Mouse (Mus musculus) forebrain, embryonic 12.5 days (tissue): ENCODE data around the gene Cldn17. TPM values are rescaled to one million over a fixed set of nuclear protein-coding genes. Genes with fewer than 3 reads are reported as not detected.

ENCODE experiments used
- ATAC-seq: fragments of 200-750 bp; cut with Nextera tagmentation; 2 replicates; pipeline ENCODE4 v1.8.0; 2017; ENCODE audit warnings: moderate TSS enrichment; ENCODE audit not compliant: low FRiP score
- H3K27ac ChIP-seq: fragments of 300-500 bp; sonication (generic); 2 replicates; pipeline ENCODE4 v1.5.1; 2016; ENCODE audit warnings: mild to moderate bottlenecking
- H3K27me3 ChIP-seq: fragments of 300-500 bp; sonication (generic); 2 replicates; pipeline ENCODE4 v1.6.1; 2016; ENCODE audit warnings: mild to moderate bottlenecking
- H3K36me3 ChIP-seq: fragments of 300-500 bp; sonication (generic); replicated peaks from 2 replicates; pipeline ENCODE4 v1.6.1; 2016; ENCODE audit warnings: mild to moderate bottlenecking
- H3K4me1 ChIP-seq: fragments of 300-500 bp; sonication (generic); 2 replicates; pipeline ENCODE4 v1.6.1; 2016
- H3K4me2 ChIP-seq: fragments of 300-500 bp; sonication (generic); 2 replicates; pipeline ENCODE4 v1.6.1; 2016; ENCODE audit warnings: mild to moderate bottlenecking, moderate library complexity
- H3K4me3 ChIP-seq: fragments of 300-500 bp; sonication (generic); replicated peaks from 2 replicates; pipeline ENCODE4 v1.5.1; 2016; ENCODE audit warnings: mild to moderate bottlenecking
- H3K9ac ChIP-seq: fragments of 300-500 bp; sonication (generic); 2 replicates; pipeline ENCODE4 v1.6.1; 2016; ENCODE audit warnings: mild to moderate bottlenecking
- H3K9me3 ChIP-seq: fragments of 300-500 bp; sonication (generic); 2 replicates; pipeline ENCODE4 v1.6.1; 2016
- WGBS: fragments of 180-500 bp; shearing (Covaris S2); methylation state at CpG from one replicate; pipeline ENCODE4 v1.1.7; 2016; 5-methylcytosine and 5-hydroxymethylcytosine counted together
- polyA plus RNA-seq: library from polyadenylated mRNA; unstranded; fragments of >200 nt; fragmentation: Nextera tagmentation; extraction: Ambion mirVana; gene quantifications from 2 replicates; pipeline ENCODE4 v1.2.1, GENCODE M21; 2016

Cldn17 gene
- polyA plus RNA-seq, result not detected in 2 replicates

- no peaks in the 10 kb centered on the region for H3K9me3 ChIP-seq
- H3K9ac ChIP-seq, result no peak within 1 kb of the TSS
- no peaks in the 10 kb centered on the region for H3K36me3 ChIP-seq
- no peaks in the 10 kb centered on the region for H3K27me3 ChIP-seq
- no peak for ATAC-seq
- H3K4me2 ChIP-seq, result no peak within 1 kb of the TSS
- H3K27ac ChIP-seq, result no peak within 1 kb of the TSS
- H3K4me3 ChIP-seq, result no peak within 1 kb of the TSS
- 92% methylated on average over 6 of the region's 6 CpGs for WGBS
- no peaks in the 10 kb centered on the region for H3K4me1 ChIP-seq
These were observed at the start of gene Cldn17 for GRCm38 (mm10) chr16:88506878-88507277. Cldn17 (minus strand) TSS chr16:88506978.

GRCm38 (mm10) chr16:88542488-88542887 is 35.7 kb upstream of the Cldn17 start:
- Histone ChIP-seq H3K27me3 (no peaks in the 10 kb centered on the region), H3K9ac (no peak overlapping the region), H3K27ac (no peak overlapping the region), H3K36me3 (no peaks in the 10 kb centered on the region), H3K4me3 (no peak overlapping the region), H3K4me1 (no peaks in the 10 kb centered on the region), H3K4me2 (no peak overlapping the region), H3K9me3 (no peaks in the 10 kb centered on the region)
- WGBS, result 54% methylated on average over 6 of the region's 6 CpGs
- 0 out of 2 replicates have a peak, but pooled peaks have one; percentile 39 for ATAC-seq

- Histone ChIP-seq H3K4me2 (no peak overlapping the region), H3K4me1 (no peaks in the 10 kb centered on the region), H3K27me3 (no peaks in the 10 kb centered on the region), H3K9me3 (no peaks in the 10 kb centered on the region), H3K4me3 (no peak overlapping the region), H3K27ac (no peak overlapping the region), H3K36me3 (no peaks in the 10 kb centered on the region), H3K9ac (no peak overlapping the region)
- WGBS, result 81% methylated on average over 3 of the region's 3 CpGs
- no peak for ATAC-seq
These were observed 33.2 kb upstream of the Cldn17 start for GRCm38 (mm10) chr16:88539841-88540487.

GRCm38 (mm10) chr16:88511348-88511747 is 4.6 kb upstream of the Cldn17 start:
- Histone ChIP-seq H3K9me3 (no peaks in the 10 kb centered on the region), H3K9ac (no peak overlapping the region), H3K36me3 (no peaks in the 10 kb centered on the region), H3K27me3 (no peaks in the 10 kb centered on the region), H3K4me3 (no peak overlapping the region), H3K4me2 (no peak overlapping the region), H3K4me1 (no peaks in the 10 kb centered on the region), H3K27ac (no peak overlapping the region)
- no peak for ATAC-seq

- H3K27me3 ChIP-seq, result no peaks in the 10 kb centered on the region
- ATAC-seq, result no peak
These were observed 1.4 kb upstream of the Cldn17 start for GRCm38 (mm10) chr16:88508150-88508549.

GRCm38 (mm10) chr16:88506338-88506737 is 440 bp downstream of the Cldn17 start:
- 93% methylated on average over 11 of the region's 11 CpGs for WGBS
- H3K9ac ChIP-seq, result no peak overlapping the region
- H3K9me3 ChIP-seq, result no peaks in the 10 kb centered on the region
- H3K4me2 ChIP-seq, result no peak overlapping the region
- no peaks in the 10 kb centered on the region for H3K27me3 ChIP-seq
- H3K4me3 ChIP-seq, result no peak overlapping the region
- H3K4me1 ChIP-seq, result no peaks in the 10 kb centered on the region
- ATAC-seq, result no peak
- H3K36me3 ChIP-seq, result no peaks in the 10 kb centered on the region
- H3K27ac ChIP-seq, result no peak overlapping the region

More at GRCm38 (mm10) chr16:88508150-88508549, 1.4 kb upstream of the Cldn17 start:
- no peaks in the 10 kb centered on the region for H3K9me3 ChIP-seq
- H3K27ac ChIP-seq, result no peak overlapping the region
- 87% methylated on average over 4 of the region's 4 CpGs for WGBS
- no peaks in the 10 kb centered on the region for H3K36me3 ChIP-seq
- no peak overlapping the region for H3K9ac ChIP-seq
- H3K4me2 ChIP-seq, result no peak overlapping the region
- H3K4me1 ChIP-seq, result no peaks in the 10 kb centered on the region
- no peak overlapping the region for H3K4me3 ChIP-seq

GRCm38 (mm10) chr16:88488096-88488495 is 18.7 kb downstream of the Cldn17 start:
- Histone ChIP-seq H3K9ac (no peak overlapping the region), H3K4me2 (no peak overlapping the region), H3K27me3 (no peaks in the 10 kb centered on the region), H3K36me3 (no peaks in the 10 kb centered on the region), H3K27ac (no peak overlapping the region), H3K9me3 (no peaks in the 10 kb centered on the region), H3K4me1 (no peaks in the 10 kb centered on the region), H3K4me3 (no peak overlapping the region)
- ATAC-seq, result no peak

- 83% methylated on average over 3 of the region's 3 CpGs for WGBS
- Histone ChIP-seq H3K9me3 (no peaks in the 10 kb centered on the region), H3K4me3 (no peak overlapping the region), H3K27me3 (no peaks in the 10 kb centered on the region), H3K4me1 (no peaks in the 10 kb centered on the region), H3K4me2 (no peak overlapping the region), H3K36me3 (no peaks in the 10 kb centered on the region), H3K27ac (no peak overlapping the region), H3K9ac (no peak overlapping the region)
- ATAC-seq, result no peak
These were observed 26.6 kb downstream of the Cldn17 start for GRCm38 (mm10) chr16:88480011-88480774.

GRCm38 (mm10) chr16:88463235-88463634 is 43.5 kb downstream of the Cldn17 start:
- 79% methylated on average over 3 of the region's 3 CpGs for WGBS
- H3K9ac ChIP-seq, result no peak overlapping the region
- no peak overlapping the region for H3K4me2 ChIP-seq
- H3K36me3 ChIP-seq, result no peaks in the 10 kb centered on the region
- no peaks in the 10 kb centered on the region for H3K9me3 ChIP-seq
- H3K27me3 ChIP-seq, result no peaks in the 10 kb centered on the region
- no peak overlapping the region for H3K4me3 ChIP-seq
- H3K4me1 ChIP-seq, result no peaks in the 10 kb centered on the region
- H3K27ac ChIP-seq, result no peak overlapping the region
- ATAC-seq, result no peak

Other genes starting within 250 kb of the Cldn17 start
- 4.1 and 4.2 TPM in 2 replicates for gene Grik1, start 216.7 kb downstream of the Cldn17 start, polyA plus RNA-seq
- 0.17 and 0.82 TPM in 2 replicates for gene Cldn8, start 56.2 kb upstream of the Cldn17 start, polyA plus RNA-seq
- gene Krtap24-1, start 105.3 kb upstream of the Cldn17 start, polyA plus RNA-seq, result not detected in 2 replicates
- gene 2310079G19Rik, start 120.7 kb upstream of the Cldn17 start, polyA plus RNA-seq, result not detected in 2 replicates
- not detected in 2 replicates for gene Krtap26-1, start 140.8 kb upstream of the Cldn17 start, polyA plus RNA-seq
- gene Krtap27-1, start 164.7 kb upstream of the Cldn17 start, polyA plus RNA-seq, result not detected in 2 replicates
- not detected in 2 replicates for gene 2310061N02Rik, start 201.0 kb upstream of the Cldn17 start, polyA plus RNA-seq
- not detected in 2 replicates for gene Krtap13-1, start 221.9 kb upstream of the Cldn17 start, polyA plus RNA-seq
- not detected in 2 replicates for gene Krtap13, start 244.7 kb upstream of the Cldn17 start, polyA plus RNA-seq